Mouse (Mus musculus) megakaryocyte-erythroid progenitor cell, adult 5 weeks (primary cell): ENCODE data around the gene Fam213b. TPM values are rescaled to one million over a fixed set of nuclear protein-coding genes. Genes with fewer than 3 reads are reported as not detected.

Experiments
- polyA plus RNA-seq: library from polyadenylated mRNA; stranded (reverse); fragments of >175 nt; gene quantifications from 2 replicates; pipeline ENCODE4 v1.2.3, GENCODE M21; 2012

Gene Fam213b
- polyA plus RNA-seq, result 4.2 and 6.0 TPM in 2 replicates

DNA sequence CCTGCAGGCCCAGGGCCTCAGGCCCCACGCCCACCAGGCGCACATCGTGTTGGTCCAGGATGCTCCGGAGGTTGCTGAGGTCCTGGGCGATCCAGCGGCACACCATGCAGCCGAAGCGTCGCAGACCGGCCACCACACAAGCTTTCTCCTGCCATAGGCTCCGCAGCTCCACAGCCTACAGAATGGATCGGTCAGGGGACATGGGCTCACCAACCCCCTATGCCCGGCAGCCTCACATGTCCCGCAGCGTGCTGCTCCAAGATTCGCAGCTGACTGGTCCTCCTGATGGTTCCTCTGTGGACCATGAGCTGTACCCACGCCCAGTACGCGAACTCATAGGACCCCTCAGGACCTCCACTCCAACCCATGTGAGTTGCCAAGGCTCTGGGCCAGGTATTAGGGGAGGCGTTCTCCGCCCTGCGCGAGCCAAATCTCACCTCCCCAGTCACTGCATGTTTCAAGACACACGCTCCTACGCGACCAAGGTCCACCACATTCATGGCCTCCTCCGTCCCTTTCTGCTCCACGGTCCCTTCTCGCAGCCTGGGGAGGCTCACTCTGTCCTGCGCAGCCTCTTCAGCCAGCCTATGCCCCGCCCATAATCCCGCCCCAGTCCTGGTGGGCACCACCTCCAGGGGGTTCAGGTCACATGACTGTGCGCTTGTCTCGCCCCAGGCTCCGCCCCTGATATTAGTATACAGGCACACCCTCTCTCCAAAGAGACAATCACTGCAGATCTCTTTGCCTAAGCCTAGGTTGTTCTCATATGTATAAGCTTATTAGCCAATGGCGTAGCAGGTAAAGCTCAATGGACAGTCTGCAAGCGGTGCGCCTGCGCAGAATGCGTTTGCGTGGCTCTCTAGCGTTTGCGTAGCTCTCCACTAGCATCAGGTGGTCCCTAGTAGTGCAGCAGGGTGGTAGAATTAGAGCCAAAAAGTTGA, at the start of gene Fam213b:
TSS of gene Fam213b (minus strand) at position 630 of the 941 bp plus-strand sequence.

DNA sequence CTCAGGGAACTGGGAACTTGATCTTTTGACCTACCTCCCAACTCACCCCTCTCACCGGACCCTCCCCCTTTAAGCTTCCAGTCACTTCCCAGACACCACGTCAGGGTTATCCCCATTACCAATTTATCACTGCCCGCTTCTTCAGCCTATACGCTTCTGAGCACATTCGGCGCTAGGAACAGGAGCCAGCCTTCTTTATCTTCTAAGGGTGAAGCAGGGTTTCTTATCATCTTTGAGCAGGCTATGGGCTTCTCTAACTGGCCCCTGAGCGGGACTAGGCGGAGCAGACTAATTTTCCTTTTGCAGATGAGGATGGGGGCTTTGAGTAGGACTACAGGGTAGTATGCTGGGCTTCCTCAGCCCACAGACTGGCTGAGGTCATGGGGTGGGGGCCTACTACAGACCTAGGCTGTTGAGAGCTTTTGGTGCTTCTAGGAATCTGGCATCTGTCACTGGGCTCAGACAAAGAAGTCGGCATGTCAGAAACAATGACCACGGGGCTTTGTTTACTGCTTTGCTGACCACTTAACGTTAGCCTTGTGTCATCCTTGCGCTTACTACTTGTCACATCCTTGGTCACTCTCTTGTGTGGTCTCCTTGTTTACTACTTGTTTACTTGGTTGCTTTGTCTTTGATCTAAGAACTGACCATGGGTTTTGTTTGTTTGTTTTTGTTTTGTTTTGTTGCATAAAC, 29.6 kb upstream of the Fam213b start, which contains the start of gene Tnfrsf14:
TSS of gene Tnfrsf14 (minus strand) at position 169 of the 693 bp plus-strand sequence.

DNA sequence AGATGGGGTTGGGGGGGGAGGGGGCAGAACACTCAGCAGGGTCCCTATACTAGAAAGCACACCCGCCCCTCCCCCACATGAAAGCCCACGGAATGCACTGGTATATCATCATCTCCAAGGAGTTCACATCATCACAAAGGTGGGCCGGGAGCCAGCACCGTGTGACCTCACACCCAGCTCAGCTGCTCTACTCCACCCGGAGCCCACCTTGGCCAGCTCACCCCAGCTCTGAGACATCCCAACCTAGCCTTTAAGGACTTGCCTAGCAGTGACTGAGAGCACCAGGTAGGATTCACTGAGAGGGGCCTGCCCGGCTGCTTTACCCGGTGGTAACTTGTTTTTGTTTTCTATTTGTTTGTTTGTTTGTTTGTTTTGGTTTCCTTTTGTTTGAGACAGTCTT, 29.5 kb downstream of the Fam213b start, which contains the start of gene Mmel1:
TSS of gene Mmel1 (plus strand) at position 146 of the 400 bp plus-strand sequence.

Other genes with a start within 250 kb of the Fam213b start
- not detected in 2 replicates for gene Actrt2, start 231.3 kb downstream of the Fam213b start, polyA plus RNA-seq
- gene Ttc34, start 61.7 kb downstream of the Fam213b start, polyA plus RNA-seq, result 0.01 TPM in 1 of 2 replicates, not detected in the other
- gene Mmel1, start 29.6 kb downstream of the Fam213b start, polyA plus RNA-seq, result 0.03 TPM in 1 of 2 replicates, not detected in the other
- 13.7 and 19.5 TPM in 2 replicates for gene Tnfrsf14, start 29.4 kb upstream of the Fam213b start, polyA plus RNA-seq
- 1.1 and 2.5 TPM in 2 replicates for gene Hes5, start 61.8 kb upstream of the Fam213b start, polyA plus RNA-seq
- gene Pank4, start 65.0 kb upstream of the Fam213b start, polyA plus RNA-seq, result 28.9 and 36.8 TPM in 2 replicates
- gene Plch2, start 157.6 kb upstream of the Fam213b start, polyA plus RNA-seq, result 0.14 TPM in 1 of 2 replicates, not detected in the other
- gene Pex10, start 167.9 kb upstream of the Fam213b start, polyA plus RNA-seq, result 21.4 and 22.4 TPM in 2 replicates
- 64.4 and 68.2 TPM in 2 replicates for gene Rer1, start 187.2 kb upstream of the Fam213b start, polyA plus RNA-seq
- gene Morn1, start 187.4 kb upstream of the Fam213b start, polyA plus RNA-seq, result 2.3 and 2.6 TPM in 2 replicates